Mouse (Mus musculus): ENCODE results near the gene Raver1. TPM values are rescaled to one million over a fixed set of nuclear protein-coding genes. Genes with fewer than 3 reads are reported as not detected.

The Raver1 gene
- polyA plus RNA-seq, 1 experiment from 2014 or later = 41.0 TPM

DNA sequence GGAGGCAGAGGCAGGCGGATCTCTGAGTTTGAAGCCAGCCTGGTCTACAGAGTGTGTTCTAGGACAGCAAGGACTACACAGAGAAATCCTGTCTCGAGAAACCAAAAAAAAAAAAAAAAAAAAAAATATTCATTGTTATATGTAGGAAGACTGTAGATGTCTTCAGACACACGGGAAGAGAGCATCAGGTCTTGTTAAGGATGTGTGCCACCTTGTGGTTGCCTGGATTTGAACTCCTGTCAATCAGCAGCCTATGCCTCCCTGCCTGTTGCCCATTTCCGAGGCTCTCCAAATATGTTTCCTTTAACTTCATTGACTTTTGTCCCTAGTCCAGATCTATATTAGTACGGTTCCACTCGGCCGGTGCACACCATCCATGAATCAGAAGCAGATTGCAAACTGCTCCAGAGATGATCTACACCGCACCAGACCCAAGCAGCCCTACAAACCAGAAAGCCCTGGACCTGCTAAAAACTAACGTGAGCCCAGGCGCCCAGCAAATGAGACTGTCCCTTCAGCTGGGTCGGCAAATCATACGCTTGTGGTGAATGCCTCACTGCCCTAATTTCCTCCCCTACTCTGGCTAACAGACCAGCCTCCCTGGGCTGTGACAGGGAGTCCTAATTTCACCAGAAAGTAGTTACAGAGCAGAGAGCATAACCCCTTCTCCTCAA lies 40.4 kb upstream of the Raver1 start:
- H3K27me3 ChIP-seq (ENCODE audit: control insufficient read depth, insufficient read depth, low read length) = no peaks in the 10 kb centered on the region
- no peaks in the 10 kb centered on the region for H3K9me3 ChIP-seq (ENCODE audit: control insufficient read depth, low read length)
- H3K4me3 ChIP-seq (replicated peaks; ENCODE audit: low read depth, low read length) = no peak overlapping the region
- WGBS = 87% methylated on average over 12 of the region's 12 CpGs
- H3K36me3 ChIP-seq (ENCODE audit: control insufficient read depth, insufficient read depth, low read length) = 0 out of 2 replicates have a peak, but pooled peaks cover 7% of the 10 kb centered on the region
- no peak overlapping the region for H3K9ac ChIP-seq (replicated peaks; ENCODE audit: low read length)
- no peak overlapping the region for H3K4me2 ChIP-seq (ENCODE audit: low read length)
- ATAC-seq (ENCODE audit: low FRiP score, low TSS enrichment) = no peak
- H3K27ac ChIP-seq (replicated peaks; ENCODE audit: low read depth, low read length) = no peak overlapping the region
- H3K4me1 ChIP-seq (ENCODE audit: control insufficient read depth, insufficient read depth, low read length) = peaks cover 5% of the 10 kb centered on the region; the same call in 1 of the 2 replicates
- peak; percentile 20 for DNase-seq

DNA sequence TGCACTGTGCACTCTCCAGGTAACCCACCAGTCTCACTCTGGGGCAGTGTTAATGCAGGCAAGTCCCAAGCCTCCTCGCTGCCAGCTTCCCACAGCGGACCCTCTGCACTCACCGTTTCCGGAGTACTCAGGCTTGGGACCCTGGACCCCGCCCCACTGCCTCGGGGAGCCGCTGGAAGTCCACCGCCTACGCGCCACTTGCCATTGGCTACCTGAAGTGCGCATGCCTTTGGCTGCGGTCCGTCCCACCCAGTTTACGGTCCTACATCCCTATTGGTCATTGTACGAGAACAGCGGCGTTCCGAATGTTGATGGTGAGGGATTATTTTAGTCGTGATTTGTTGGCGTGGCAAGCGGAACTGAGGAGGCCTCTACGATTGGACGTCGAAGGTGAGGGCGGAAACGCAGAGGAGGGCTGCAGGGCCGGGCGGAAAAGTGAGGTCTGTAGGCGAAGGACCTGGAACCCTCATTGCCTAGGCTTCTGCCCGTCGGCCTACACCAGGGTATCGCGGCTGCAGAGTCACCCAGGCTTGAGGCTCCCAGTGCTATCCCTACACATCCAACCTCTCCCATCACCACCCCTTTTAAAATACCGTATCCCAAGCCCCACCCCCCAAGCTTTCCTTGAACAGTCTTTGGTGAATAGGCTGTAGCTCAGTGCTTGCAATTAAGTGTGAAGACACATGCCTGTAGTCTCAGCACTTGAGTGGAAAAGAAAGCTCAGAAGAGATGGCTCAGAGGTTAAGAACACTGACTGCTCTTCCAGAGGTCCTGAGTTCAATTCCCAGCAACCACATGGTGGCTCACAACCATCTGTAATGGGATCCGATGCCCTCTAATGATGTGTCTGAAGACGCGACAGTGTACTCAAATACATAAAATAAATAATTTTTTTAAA lies 39.5 kb upstream of the Raver1 start, which contains the start of gene Tyk2:
Tyk2 (minus strand) TSS at position 185 of the 898 bp plus-strand sequence.
- WGBS = 6% methylated on average over 37 of the region's 37 CpGs
- Histone ChIP-seq H3K4me2 (ENCODE audit: low read length) (peak within 1 kb of the TSS; percentile 78), H3K4me1 (ENCODE audit: control insufficient read depth, insufficient read depth, low read length) (peaks cover 5% of the 10 kb centered on the region; the same call in 1 of the 2 replicates), H3K4me3 (replicated peaks; ENCODE audit: low read depth, low read length) (peak within 1 kb of the TSS; percentile 60), H3K9ac (replicated peaks; ENCODE audit: low read length) (peak within 1 kb of the TSS; percentile 47), H3K27ac (replicated peaks; ENCODE audit: low read depth, low read length) (peak within 1 kb of the TSS; percentile 66; the same call in 1 of the 2 replicates), H3K27me3 (ENCODE audit: control insufficient read depth, insufficient read depth, low read length) (no peaks in the 10 kb centered on the region), H3K9me3 (ENCODE audit: control insufficient read depth, low read length) (no peaks in the 10 kb centered on the region), H3K36me3 (ENCODE audit: control insufficient read depth, insufficient read depth, low read length) (peaks cover 13% of the 10 kb centered on the region; the same call in 1 of the 2 replicates)
- DNase-seq (peak; percentile 96), ATAC-seq (ENCODE audit: low FRiP score, low TSS enrichment) (peak; percentile 98)

DNA sequence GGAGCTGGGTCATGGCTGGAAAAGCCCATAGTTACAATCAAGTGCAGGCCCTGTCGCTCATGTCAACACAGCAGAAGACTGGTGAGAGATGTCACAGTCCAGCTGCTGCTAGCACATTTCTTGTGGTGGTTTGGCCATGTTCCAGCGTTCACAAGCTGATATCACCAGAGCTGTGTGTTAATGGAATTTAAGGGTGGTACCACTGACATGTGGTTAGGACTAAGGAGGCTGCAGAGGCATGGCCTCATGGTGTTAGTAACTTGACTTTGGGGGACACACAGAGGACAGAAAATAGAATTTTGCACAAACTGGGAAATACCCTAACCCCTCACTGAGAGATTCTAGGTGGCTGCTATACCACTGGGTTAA lies 34.4 kb upstream of the Raver1 start:
- DNase-seq = no peak
- no peak overlapping the region for H3K9ac ChIP-seq (replicated peaks; ENCODE audit: low read length)
- no peak for ATAC-seq (ENCODE audit: low FRiP score, low TSS enrichment)
- H3K9me3 ChIP-seq (ENCODE audit: control insufficient read depth, low read length) = no peaks in the 10 kb centered on the region
- no peak overlapping the region for H3K27ac ChIP-seq (replicated peaks; ENCODE audit: low read depth, low read length)
- WGBS = 92% methylated on average over 2 of the region's 2 CpGs
- peaks cover 52% of the 10 kb centered on the region for H3K36me3 ChIP-seq (ENCODE audit: control insufficient read depth, insufficient read depth, low read length)
- no peak overlapping the region for H3K4me2 ChIP-seq (ENCODE audit: low read length)
- H3K27me3 ChIP-seq (ENCODE audit: control insufficient read depth, insufficient read depth, low read length) = no peaks in the 10 kb centered on the region
- H3K4me3 ChIP-seq (replicated peaks; ENCODE audit: low read depth, low read length) = no peak overlapping the region
- peaks cover 5% of the 10 kb centered on the region; the same call in 1 of the 2 replicates for H3K4me1 ChIP-seq (ENCODE audit: control insufficient read depth, insufficient read depth, low read length)

DNA sequence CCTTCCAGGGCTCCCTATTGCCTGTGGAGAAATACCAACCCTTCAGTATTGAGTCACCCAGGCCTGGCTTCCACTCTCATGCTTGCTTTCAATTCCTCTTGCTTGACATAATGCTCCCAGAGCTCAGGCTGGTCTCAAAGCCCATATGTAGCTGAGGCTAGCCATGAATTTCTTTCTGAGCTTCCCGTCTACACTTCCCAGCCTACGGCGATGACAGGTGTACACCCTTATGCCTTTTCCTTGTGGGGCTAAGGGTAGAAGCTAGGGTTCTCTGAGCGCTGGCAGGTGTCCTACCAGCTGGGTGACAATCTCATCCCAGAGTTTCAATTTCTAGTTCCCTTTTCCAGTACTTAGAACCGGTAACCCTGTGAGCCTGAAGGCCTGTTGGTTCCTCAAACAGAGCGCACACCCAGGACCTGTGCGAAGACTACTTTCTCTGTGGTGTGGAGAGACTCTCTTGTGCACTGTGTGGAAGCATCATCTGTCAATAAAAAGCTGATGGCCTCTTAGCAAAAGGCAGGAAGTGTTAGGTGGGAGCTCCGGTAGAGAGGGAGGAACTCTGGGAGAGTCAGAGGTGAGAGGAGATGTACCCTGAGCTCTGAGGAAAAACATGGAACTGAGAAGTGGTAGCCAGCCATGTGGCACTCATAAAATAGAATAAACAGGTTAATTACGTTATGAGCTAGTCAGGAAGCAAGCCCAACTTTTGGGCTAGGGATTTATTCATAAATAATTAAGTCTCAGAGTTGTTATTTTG lies 33.9 kb upstream of the Raver1 start:
- WGBS = 93% methylated on average over 9 of the region's 9 CpGs
- H3K4me2 ChIP-seq (ENCODE audit: low read length) = no peak overlapping the region
- peaks cover 58% of the 10 kb centered on the region for H3K36me3 ChIP-seq (ENCODE audit: control insufficient read depth, insufficient read depth, low read length)
- no peak overlapping the region for H3K9ac ChIP-seq (replicated peaks; ENCODE audit: low read length)
- H3K27ac ChIP-seq (replicated peaks; ENCODE audit: low read depth, low read length) = no peak overlapping the region
- peaks cover 5% of the 10 kb centered on the region; the same call in 1 of the 2 replicates for H3K4me1 ChIP-seq (ENCODE audit: control insufficient read depth, insufficient read depth, low read length)
- ATAC-seq (ENCODE audit: low FRiP score, low TSS enrichment) (no peak), DNase-seq (no peak)
- no peaks in the 10 kb centered on the region for H3K9me3 ChIP-seq (ENCODE audit: control insufficient read depth, low read length)
- H3K4me3 ChIP-seq (replicated peaks; ENCODE audit: low read depth, low read length) = no peak overlapping the region
- H3K27me3 ChIP-seq (ENCODE audit: control insufficient read depth, insufficient read depth, low read length) = no peaks in the 10 kb centered on the region

DNA sequence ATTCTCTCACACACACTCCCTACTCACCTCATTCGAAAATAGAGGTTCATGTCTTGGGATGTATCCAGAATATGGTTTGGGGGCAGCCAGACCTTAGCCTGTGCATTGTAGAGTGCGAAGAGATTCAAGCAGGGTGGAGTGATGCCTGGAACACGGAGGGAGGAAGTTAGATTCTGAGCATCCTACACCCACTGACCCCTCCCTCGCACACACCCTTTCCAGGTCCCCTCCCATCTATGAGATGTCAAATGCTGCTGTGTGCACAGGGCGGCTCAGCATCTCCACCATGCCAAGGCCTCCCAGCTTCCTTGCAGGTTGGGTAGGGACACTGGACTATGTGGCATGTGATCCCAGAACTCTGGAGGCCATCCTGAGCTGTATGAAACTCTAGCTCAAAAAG lies 33.0 kb upstream of the Raver1 start:
- no peak for DNase-seq
- Histone ChIP-seq H3K9ac (replicated peaks; ENCODE audit: low read length) (no peak overlapping the region), H3K4me1 (ENCODE audit: control insufficient read depth, insufficient read depth, low read length) (no peaks in the 10 kb centered on the region), H3K9me3 (ENCODE audit: control insufficient read depth, low read length) (no peaks in the 10 kb centered on the region), H3K27me3 (ENCODE audit: control insufficient read depth, insufficient read depth, low read length) (no peaks in the 10 kb centered on the region), H3K4me2 (ENCODE audit: low read length) (no peak overlapping the region), H3K4me3 (replicated peaks; ENCODE audit: low read depth, low read length) (no peak overlapping the region), H3K36me3 (ENCODE audit: control insufficient read depth, insufficient read depth, low read length) (peaks cover 66% of the 10 kb centered on the region), H3K27ac (replicated peaks; ENCODE audit: low read depth, low read length) (no peak overlapping the region)
- 80% methylated on average over 5 of the region's 5 CpGs for WGBS
- no peak for ATAC-seq (ENCODE audit: low FRiP score, low TSS enrichment)

DNA sequence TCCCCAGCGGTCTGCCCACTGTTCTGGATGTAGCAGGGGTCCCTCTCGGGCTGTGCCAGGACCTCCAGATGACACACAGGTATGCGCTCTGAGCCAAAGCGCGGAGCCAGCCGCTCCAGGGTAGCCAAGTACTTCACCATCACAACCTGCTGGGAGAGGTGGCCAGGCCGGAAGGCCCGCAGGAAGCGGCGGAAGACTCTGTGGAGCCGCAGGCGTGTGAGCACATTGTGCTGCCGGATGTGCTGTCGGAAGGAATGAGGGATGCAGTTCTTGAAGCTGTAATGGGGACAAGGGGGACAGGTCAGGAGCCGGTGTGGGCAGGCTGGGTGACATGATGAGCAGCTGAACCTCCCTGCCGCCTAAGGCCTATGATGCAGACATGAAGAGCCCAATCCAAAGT lies 29.7 kb upstream of the Raver1 start:
- no peak for DNase-seq
- H3K4me3 ChIP-seq (replicated peaks; ENCODE audit: low read depth, low read length) = no peak overlapping the region
- H3K9ac ChIP-seq (replicated peaks; ENCODE audit: low read length) = no peak overlapping the region
- no peaks in the 10 kb centered on the region for H3K4me1 ChIP-seq (ENCODE audit: control insufficient read depth, insufficient read depth, low read length)
- H3K9me3 ChIP-seq (ENCODE audit: control insufficient read depth, low read length) = no peaks in the 10 kb centered on the region
- no peaks in the 10 kb centered on the region for H3K27me3 ChIP-seq (ENCODE audit: control insufficient read depth, insufficient read depth, low read length)
- H3K27ac ChIP-seq (replicated peaks; ENCODE audit: low read depth, low read length) = no peak overlapping the region
- no peak for ATAC-seq (ENCODE audit: low FRiP score, low TSS enrichment)
- WGBS = 93% methylated on average over 16 of the region's 16 CpGs
- peaks cover 55% of the 10 kb centered on the region for H3K36me3 ChIP-seq (ENCODE audit: control insufficient read depth, insufficient read depth, low read length)
- H3K4me2 ChIP-seq (ENCODE audit: low read length) = no peak overlapping the region

DNA sequence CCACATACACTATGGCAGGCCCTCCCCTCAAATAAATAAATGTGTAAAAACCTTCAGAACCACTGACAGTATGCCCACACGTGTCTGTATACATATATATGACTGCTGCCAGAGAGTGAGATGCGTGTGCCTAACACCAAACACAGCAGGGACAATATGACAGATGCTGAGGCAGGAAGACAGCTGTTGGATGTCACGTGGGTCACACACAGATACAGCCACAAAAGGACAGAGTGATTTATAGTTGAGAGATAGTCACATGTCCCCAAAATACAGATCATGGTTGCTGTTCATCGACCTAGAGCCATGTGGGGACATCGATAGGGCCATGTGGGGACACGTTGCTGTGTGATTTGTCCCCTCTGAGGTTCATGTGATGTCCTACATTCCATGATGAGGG lies 25.3 kb upstream of the Raver1 start:
- H3K9ac ChIP-seq (replicated peaks; ENCODE audit: low read length) = no peak overlapping the region
- H3K4me1 ChIP-seq (ENCODE audit: control insufficient read depth, insufficient read depth, low read length) = no peaks in the 10 kb centered on the region
- no peak overlapping the region for H3K4me3 ChIP-seq (replicated peaks; ENCODE audit: low read depth, low read length)
- no peaks in the 10 kb centered on the region for H3K9me3 ChIP-seq (ENCODE audit: control insufficient read depth, low read length)
- H3K4me2 ChIP-seq (ENCODE audit: low read length) = no peak overlapping the region
- H3K36me3 ChIP-seq (ENCODE audit: control insufficient read depth, insufficient read depth, low read length) = peaks cover 22% of the 10 kb centered on the region
- no peak for DNase-seq
- no peak overlapping the region for H3K27ac ChIP-seq (replicated peaks; ENCODE audit: low read depth, low read length)
- WGBS = 88% methylated on average over 6 of the region's 6 CpGs
- ATAC-seq (ENCODE audit: low FRiP score, low TSS enrichment) = no peak
- no peaks in the 10 kb centered on the region for H3K27me3 ChIP-seq (ENCODE audit: control insufficient read depth, insufficient read depth, low read length)

DNA sequence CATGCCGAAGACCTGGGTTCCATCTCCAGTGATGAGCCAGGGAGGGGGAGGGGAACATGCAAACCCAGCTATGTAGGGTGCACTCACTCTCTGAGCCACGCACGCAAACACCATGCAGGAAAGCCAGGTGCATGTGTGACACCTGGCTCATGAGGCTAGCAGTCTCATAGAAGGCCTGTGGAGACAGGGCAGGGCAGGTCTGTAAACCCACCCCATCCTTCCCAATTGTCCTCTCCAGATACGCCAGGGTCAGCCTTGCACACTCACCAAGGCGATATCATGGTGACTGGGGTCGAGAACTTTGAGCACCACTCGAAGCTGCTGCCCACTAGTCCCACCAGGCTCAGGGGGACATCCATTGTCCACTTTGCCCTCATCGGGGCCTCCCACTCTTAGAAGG lies 23.3 kb upstream of the Raver1 start:
- DNase-seq (no peak), ATAC-seq (ENCODE audit: low FRiP score, low TSS enrichment) (no peak)
- no peak overlapping the region for H3K4me3 ChIP-seq (replicated peaks; ENCODE audit: low read depth, low read length)
- WGBS = 94% methylated on average over 8 of the region's 8 CpGs
- H3K4me1 ChIP-seq (ENCODE audit: control insufficient read depth, insufficient read depth, low read length) = no peaks in the 10 kb centered on the region
- H3K27me3 ChIP-seq (ENCODE audit: control insufficient read depth, insufficient read depth, low read length) = no peaks in the 10 kb centered on the region
- peaks cover 7% of the 10 kb centered on the region for H3K36me3 ChIP-seq (ENCODE audit: control insufficient read depth, insufficient read depth, low read length)
- no peak overlapping the region for H3K9ac ChIP-seq (replicated peaks; ENCODE audit: low read length)
- no peak overlapping the region for H3K27ac ChIP-seq (replicated peaks; ENCODE audit: low read depth, low read length)
- no peaks in the 10 kb centered on the region for H3K9me3 ChIP-seq (ENCODE audit: control insufficient read depth, low read length)
- no peak overlapping the region for H3K4me2 ChIP-seq (ENCODE audit: low read length)

All from midbrain, embryonic 14.5 days (tissue).